Mouse (Mus musculus) heart, embryonic 13.5 days (tissue): ENCODE measurements around the gene Arid5a. TPM values are rescaled to one million over a fixed set of nuclear protein-coding genes. Genes with fewer than 3 reads are reported as not detected.

ENCODE experiments used
- ATAC-seq: fragments of 200-750 bp; cut with Nextera tagmentation; 2 replicates; pipeline ENCODE4 v1.8.0; 2017; ENCODE audit warnings: moderate TSS enrichment; ENCODE audit not compliant: insufficient number of reproducible peaks, low FRiP score, low TSS enrichment; ENCODE audit errors: extremely low read depth
- H3K27ac ChIP-seq: fragments of 300-500 bp; sonication (generic); replicated peaks from 2 replicates; pipeline ENCODE4 v1.5.1; 2015; ENCODE audit warnings: moderate library complexity, mild to moderate bottlenecking, inconsistent platforms
- H3K27me3 ChIP-seq: fragments of 300-500 bp; sonication (generic); replicated peaks from 2 replicates; pipeline ENCODE4 v1.6.1; 2015; ENCODE audit warnings: mild to moderate bottlenecking, inconsistent platforms
- H3K36me3 ChIP-seq: fragments of 300-500 bp; sonication (generic); 2 replicates; pipeline ENCODE4 v1.6.1; 2015; ENCODE audit warnings: mild to moderate bottlenecking, inconsistent platforms
- H3K4me1 ChIP-seq: fragments of 300-500 bp; sonication (generic); 2 replicates; pipeline ENCODE4 v1.6.1; 2015; ENCODE audit warnings: inconsistent platforms
- H3K4me2 ChIP-seq: fragments of 300-500 bp; sonication (generic); 2 replicates; pipeline ENCODE4 v1.6.1; 2015; ENCODE audit warnings: inconsistent platforms, mild to moderate bottlenecking, moderate library complexity
- H3K4me3 ChIP-seq: fragments of 300-500 bp; sonication (generic); 2 replicates; pipeline ENCODE4 v1.5.1; 2015; ENCODE audit warnings: moderate library complexity, mild to moderate bottlenecking, inconsistent platforms
- H3K9ac ChIP-seq: fragments of 300-500 bp; sonication (generic); 2 replicates; pipeline ENCODE4 v1.6.1; 2015; ENCODE audit warnings: inconsistent platforms, mild to moderate bottlenecking, moderate library complexity
- H3K9me3 ChIP-seq: fragments of 300-500 bp; sonication (generic); 2 replicates; pipeline ENCODE4 v1.6.1; 2016; ENCODE audit warnings: inconsistent platforms
- WGBS: fragments of 180-500 bp; shearing (Covaris S2); methylation state at CpG from one replicate; pipeline ENCODE4 v1.1.7; 2015; ENCODE audit warnings: mixed read lengths; 5-methylcytosine and 5-hydroxymethylcytosine counted together
- polyA plus RNA-seq: library from polyadenylated mRNA; unstranded; fragments of >200 nt; fragmentation: Nextera tagmentation; extraction: Ambion mirVana; gene quantifications from 2 replicates; pipeline ENCODE4 v1.2.1, GENCODE M21; 2015

Arid5a gene
- polyA plus RNA-seq, 1 experiment from 2014 or later: 12.7 TPM

GRCm38 (mm10) chr1:36271516-36272230 is 35.9 kb upstream of the Arid5a start:
- H3K4me2 ChIP-seq: 0 out of 2 replicates have a peak overlapping the region, but pooled peaks have one; percentile 0
- H3K27ac ChIP-seq: peak overlapping the region; percentile 64
- 0 out of 2 replicates have a peak overlapping the region, but pooled peaks have one; percentile 63 for H3K9ac ChIP-seq
- peaks cover 49% of the 10 kb centered on the region for H3K4me1 ChIP-seq
- peaks cover 13% of the 10 kb centered on the region for H3K27me3 ChIP-seq
- no peak overlapping the region for H3K4me3 ChIP-seq
- 71% methylated on average over 8 of the region's 8 CpGs for WGBS
- H3K9me3 ChIP-seq: no peaks in the 10 kb centered on the region
- H3K36me3 ChIP-seq: no peaks in the 10 kb centered on the region
- ATAC-seq: no peak

GRCm38 (mm10) chr1:36272546-36272945 is 35.0 kb upstream of the Arid5a start:
- ATAC-seq: no peak
- peak overlapping the region; percentile 63; the same call in 1 of the 2 replicates for H3K9ac ChIP-seq
- peak overlapping the region; percentile 64 for H3K27ac ChIP-seq
- 37% methylated on average over 5 of the region's 5 CpGs for WGBS
- peaks cover 13% of the 10 kb centered on the region for H3K27me3 ChIP-seq
- H3K4me3 ChIP-seq: peak overlapping the region; percentile 16; the same call in 1 of the 2 replicates
- no peaks in the 10 kb centered on the region for H3K9me3 ChIP-seq
- no peaks in the 10 kb centered on the region for H3K36me3 ChIP-seq
- peak overlapping the region; percentile 56 for H3K4me2 ChIP-seq
- peaks cover 49% of the 10 kb centered on the region for H3K4me1 ChIP-seq

- H3K4me2 ChIP-seq: peak overlapping the region; percentile 56
- 8% methylated on average over 9 of the region's 9 CpGs for WGBS
- ATAC-seq: no peak
- peak overlapping the region; percentile 63 for H3K9ac ChIP-seq
- H3K36me3 ChIP-seq: no peaks in the 10 kb centered on the region
- peak overlapping the region; percentile 16 for H3K4me3 ChIP-seq
- H3K27me3 ChIP-seq: peaks cover 13% of the 10 kb centered on the region
- H3K4me1 ChIP-seq: peaks cover 49% of the 10 kb centered on the region
- H3K27ac ChIP-seq: peak overlapping the region; percentile 64
- no peaks in the 10 kb centered on the region for H3K9me3 ChIP-seq
Observed at GRCm38 (mm10) chr1:36273288-36273687, 34.2 kb upstream of the Arid5a start.

- Histone ChIP-seq H3K27me3 (peaks cover 8% of the 10 kb centered on the region), H3K36me3 (no peaks in the 10 kb centered on the region), H3K4me2 (peak within 1 kb of the TSS; percentile 56), H3K9ac (peak within 1 kb of the TSS; percentile 63), H3K9me3 (no peaks in the 10 kb centered on the region), H3K4me3 (peak within 1 kb of the TSS; percentile 16; the same call in 1 of the 2 replicates), H3K4me1 (peaks cover 43% of the 10 kb centered on the region), H3K27ac (peak within 1 kb of the TSS; percentile 64)
- ATAC-seq: no peak
- WGBS: 82% methylated on average over 5 of the region's 5 CpGs
Observed at GRCm38 (mm10) chr1:36274455-36274854, 33.1 kb upstream of the Arid5a start, which contains the start of gene Neurl3. Neurl3 (minus strand) TSS chr1:36274679.

GRCm38 (mm10) chr1:36275635-36276389 is 31.7 kb upstream of the Arid5a start:
- Histone ChIP-seq H3K27me3 (no peaks in the 10 kb centered on the region), H3K4me3 (no peak overlapping the region), H3K4me2 (no peak overlapping the region), H3K9ac (no peak overlapping the region), H3K27ac (no peak overlapping the region), H3K4me1 (peaks cover 30% of the 10 kb centered on the region), H3K36me3 (no peaks in the 10 kb centered on the region), H3K9me3 (no peaks in the 10 kb centered on the region)
- ATAC-seq: no peak
- WGBS: 72% methylated on average over 13 of the region's 13 CpGs

GRCm38 (mm10) chr1:36277267-36278060 is 30.1 kb upstream of the Arid5a start:
- Histone ChIP-seq H3K9ac (no peak overlapping the region), H3K27ac (no peak overlapping the region), H3K4me3 (no peak overlapping the region), H3K4me1 (peaks cover 14% of the 10 kb centered on the region), H3K27me3 (no peaks in the 10 kb centered on the region), H3K36me3 (no peaks in the 10 kb centered on the region), H3K9me3 (no peaks in the 10 kb centered on the region), H3K4me2 (no peak overlapping the region)
- ATAC-seq: no peak
- 21% methylated on average over 7 of the region's 7 CpGs for WGBS

GRCm38 (mm10) chr1:36279202-36279601 is 28.3 kb upstream of the Arid5a start:
- no peaks in the 10 kb centered on the region for H3K9me3 ChIP-seq
- H3K27ac ChIP-seq: no peak overlapping the region
- H3K27me3 ChIP-seq: no peaks in the 10 kb centered on the region
- no peak overlapping the region for H3K9ac ChIP-seq
- ATAC-seq: no peak
- H3K36me3 ChIP-seq: no peaks in the 10 kb centered on the region
- WGBS: 14% methylated on average over 3 of the region's 3 CpGs
- H3K4me1 ChIP-seq: no peaks in the 10 kb centered on the region; the same call in 1 of the 2 replicates
- no peak overlapping the region for H3K4me2 ChIP-seq
- no peak overlapping the region for H3K4me3 ChIP-seq

GRCm38 (mm10) chr1:36280938-36281337 is 26.6 kb upstream of the Arid5a start:
- Histone ChIP-seq H3K4me3 (no peak overlapping the region), H3K36me3 (no peaks in the 10 kb centered on the region), H3K9ac (no peak overlapping the region), H3K9me3 (no peaks in the 10 kb centered on the region), H3K4me2 (no peak overlapping the region), H3K4me1 (peaks cover 5% of the 10 kb centered on the region), H3K27ac (no peak overlapping the region), H3K27me3 (no peaks in the 10 kb centered on the region)
- 71% methylated on average over 3 of the region's 3 CpGs for WGBS
- no peak for ATAC-seq

GRCm38 (mm10) chr1:36281849-36282248 is 25.7 kb upstream of the Arid5a start:
- H3K27me3 ChIP-seq: no peaks in the 10 kb centered on the region
- H3K36me3 ChIP-seq: no peaks in the 10 kb centered on the region
- H3K9ac ChIP-seq: no peak overlapping the region
- no peaks in the 10 kb centered on the region for H3K9me3 ChIP-seq
- H3K4me3 ChIP-seq: no peak overlapping the region
- no peak overlapping the region for H3K27ac ChIP-seq
- no peak overlapping the region for H3K4me2 ChIP-seq
- no peak for ATAC-seq
- peaks cover 5% of the 10 kb centered on the region for H3K4me1 ChIP-seq
- 77% methylated on average over 6 of the region's 6 CpGs for WGBS

- WGBS: 86% methylated on average over 8 of the region's 8 CpGs
- Histone ChIP-seq H3K4me2 (no peak overlapping the region), H3K9me3 (no peaks in the 10 kb centered on the region), H3K27me3 (peaks cover 15% of the 10 kb centered on the region), H3K4me3 (no peak overlapping the region), H3K9ac (no peak overlapping the region), H3K4me1 (0 out of 2 replicates have a peak, but pooled peaks cover 4% of the 10 kb centered on the region), H3K36me3 (no peaks in the 10 kb centered on the region), H3K27ac (no peak overlapping the region)
- ATAC-seq: no peak
Observed at GRCm38 (mm10) chr1:36293470-36293869, 14.1 kb upstream of the Arid5a start.

GRCm38 (mm10) chr1:36294402-36294801 is 13.1 kb upstream of the Arid5a start:
- Histone ChIP-seq H3K9me3 (no peaks in the 10 kb centered on the region), H3K27me3 (peaks cover 24% of the 10 kb centered on the region), H3K27ac (no peak overlapping the region), H3K4me3 (no peak overlapping the region), H3K4me2 (no peak overlapping the region), H3K36me3 (no peaks in the 10 kb centered on the region), H3K4me1 (0 out of 2 replicates have a peak, but pooled peaks cover 4% of the 10 kb centered on the region), H3K9ac (no peak overlapping the region)
- 70% methylated on average over 3 of the region's 3 CpGs for WGBS
- ATAC-seq: no peak
